Mouse (Mus musculus): Measurements from ENCODE around the gene C1qb. TPM values are rescaled to one million over a fixed set of nuclear protein-coding genes. Genes with fewer than 3 reads are reported as not detected.
A peak's percentile ranks its signal among the peaks of the same experiment; 100 is the strongest.

C1qb gene
- polyA plus RNA-seq, 1 experiment from 2014 or later: not detected

DNA sequence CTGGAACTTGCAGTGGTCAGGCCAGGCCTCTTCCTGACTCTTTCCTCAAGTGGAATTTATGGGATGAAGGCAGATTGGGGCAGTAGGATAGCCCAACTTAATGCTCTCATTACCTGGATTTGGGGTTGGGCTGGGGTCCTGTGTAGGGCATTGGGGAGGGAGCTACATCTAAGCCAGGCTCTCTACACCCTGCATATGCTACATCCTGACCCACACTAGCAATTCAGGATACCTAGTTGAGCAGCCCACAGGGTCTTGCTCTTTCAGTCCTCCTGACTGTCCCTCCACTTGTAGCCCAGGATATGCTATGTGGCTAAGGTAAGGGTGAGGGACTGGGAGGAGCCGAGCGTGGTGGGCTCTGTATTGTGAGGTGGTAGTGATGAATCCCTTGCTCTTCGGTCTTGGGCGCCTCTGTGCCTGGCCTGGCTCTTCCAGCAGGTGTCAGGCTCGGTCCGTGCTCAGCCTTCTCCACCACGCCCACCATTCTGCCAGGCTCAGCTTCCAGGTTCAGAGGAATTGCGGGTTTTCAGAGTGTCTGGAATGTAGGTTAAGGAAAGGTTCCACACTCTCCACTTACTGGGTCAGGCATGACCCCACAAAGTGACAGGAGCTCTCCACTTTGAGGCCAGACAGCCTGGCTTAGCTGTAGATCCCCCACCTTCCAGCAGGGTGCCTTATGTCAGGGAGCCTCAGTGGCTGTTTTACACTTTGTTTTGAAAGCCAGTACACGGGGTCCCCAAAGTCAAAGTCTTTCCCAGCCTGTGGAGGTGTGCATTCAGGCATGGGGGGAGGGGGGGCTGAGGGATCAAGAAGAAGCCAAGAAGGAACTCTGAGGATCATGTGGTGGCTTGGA, 7.9 kb upstream of the C1qb start:
- ChIA-PET CTCF (no interaction called here), POLR2A (interaction anchor here (0.6 kb wide), 1 partner anchor 222 kb away, joined by 9 read pairs; no protein-coding TSS in a partner anchor)
- H3K27me3 ChIP-seq: peaks cover 27% of the 10 kb centered on the region
- ATAC-seq: no peak
- DNase-seq (ENCODE audit: low read depth, low spot score): no peak
- no peak for TF ChIP-seq CTCF (IDR thresholded peaks at IDR 0.05)
- in situ Hi-C loops (cut with MboI; ENCODE audit: low pct_unique_long_range_greater_than_20kb): loop anchor here (10.0 kb wide), 1 partner anchor 411 kb away; no protein-coding TSS in a partner anchor

DNA sequence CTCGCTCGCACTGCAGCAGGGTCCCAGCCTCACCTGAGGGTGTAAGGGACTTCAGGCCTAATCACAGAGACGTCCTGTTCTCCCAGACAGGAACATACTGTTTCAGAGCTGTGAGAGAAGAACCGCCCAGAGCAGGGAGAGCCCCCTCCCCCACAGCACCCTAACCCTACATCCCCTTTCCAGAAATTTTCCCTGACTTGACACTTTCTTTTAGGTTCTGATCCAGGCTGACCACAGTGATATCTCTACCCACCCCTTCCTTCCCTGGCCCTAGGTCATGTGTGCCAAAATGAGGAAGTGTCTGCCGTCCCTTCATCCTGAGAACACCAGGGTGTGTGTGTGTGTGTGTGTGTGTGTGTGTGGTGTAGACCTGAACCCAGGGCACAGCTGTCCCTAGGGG, 6.8 kb upstream of the C1qb start, which contains the start of gene C1qc:
TSS of gene C1qc (minus strand) at position 255 of the 400 bp plus-strand sequence.
- ChIA-PET CTCF (no interaction called here), POLR2A (no interaction called here)
- DNase-seq (ENCODE audit: low read depth, low spot score) (no peak), ATAC-seq (no peak)
- H3K27me3 ChIP-seq: peaks cover 27% of the 10 kb centered on the region
- in situ Hi-C loops (cut with MboI; ENCODE audit: low pct_unique_long_range_greater_than_20kb): loop anchor here (10.0 kb wide), 1 partner anchor 412 kb away; no protein-coding TSS in a partner anchor
- no peak for TF ChIP-seq CTCF (IDR thresholded peaks at IDR 0.05)

DNA sequence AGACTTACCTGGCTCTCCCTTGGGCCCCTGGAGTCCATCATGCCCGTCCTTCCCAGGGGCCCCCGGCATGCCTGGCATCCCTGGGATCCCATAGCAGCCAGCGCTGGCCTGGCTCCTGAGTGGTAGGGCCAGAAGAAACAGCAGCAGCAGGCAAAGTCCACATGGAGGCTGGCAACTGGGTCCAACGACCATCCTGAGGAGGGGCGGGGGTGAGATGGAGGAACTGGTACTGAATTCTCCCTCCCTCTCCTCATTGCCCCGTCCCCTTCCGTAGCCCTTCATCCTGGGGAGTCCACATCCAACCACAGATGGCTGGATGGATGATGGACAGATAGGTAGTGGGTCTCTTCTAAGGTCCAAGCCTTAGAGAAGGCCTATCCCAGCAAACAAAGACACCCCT, 6.4 kb upstream of the C1qb start:
- TF ChIP-seq CTCF (IDR thresholded peaks at IDR 0.05): no peak
- in situ Hi-C loops (cut with MboI; ENCODE audit: low pct_unique_long_range_greater_than_20kb): loop anchor here (10.0 kb wide), 1 partner anchor 412 kb away; no protein-coding TSS in a partner anchor
- ChIA-PET POLR2A (no interaction called here), CTCF (no interaction called here)
- peaks cover 25% of the 10 kb centered on the region for H3K27me3 ChIP-seq
- DNase-seq (ENCODE audit: low read depth, low spot score) (no peak), ATAC-seq (no peak)

DNA sequence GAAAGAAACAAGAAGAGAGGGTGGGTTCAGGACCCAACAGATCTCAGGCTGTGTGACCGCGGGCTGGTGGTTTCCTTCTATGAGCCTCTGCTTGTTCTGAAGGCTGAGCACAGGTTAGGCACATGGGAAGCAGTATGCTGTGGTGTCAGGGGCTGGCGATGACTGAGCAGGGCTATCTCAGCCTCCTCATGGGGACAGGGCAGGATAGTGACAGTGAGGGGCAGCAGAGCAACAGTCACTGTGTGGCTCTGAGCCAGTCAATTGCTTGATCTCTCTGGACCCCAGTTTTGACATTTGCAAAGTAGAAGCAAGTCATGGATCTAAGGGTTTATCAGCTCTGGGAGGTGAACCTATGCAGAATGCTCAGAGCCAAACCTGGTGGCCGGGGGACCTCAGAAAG, 5.1 kb upstream of the C1qb start:
- ChIA-PET POLR2A (no interaction called here), CTCF (no interaction called here)
- DNase-seq (ENCODE audit: low read depth, low spot score): no peak
- in situ Hi-C loops (cut with MboI; ENCODE audit: low pct_unique_long_range_greater_than_20kb): loop anchor here (10.0 kb wide), 1 partner anchor 414 kb away; no protein-coding TSS in a partner anchor
- TF ChIP-seq CTCF (IDR thresholded peaks at IDR 0.05): no peak
- ATAC-seq: no peak
- peaks cover 20% of the 10 kb centered on the region for H3K27me3 ChIP-seq

DNA sequence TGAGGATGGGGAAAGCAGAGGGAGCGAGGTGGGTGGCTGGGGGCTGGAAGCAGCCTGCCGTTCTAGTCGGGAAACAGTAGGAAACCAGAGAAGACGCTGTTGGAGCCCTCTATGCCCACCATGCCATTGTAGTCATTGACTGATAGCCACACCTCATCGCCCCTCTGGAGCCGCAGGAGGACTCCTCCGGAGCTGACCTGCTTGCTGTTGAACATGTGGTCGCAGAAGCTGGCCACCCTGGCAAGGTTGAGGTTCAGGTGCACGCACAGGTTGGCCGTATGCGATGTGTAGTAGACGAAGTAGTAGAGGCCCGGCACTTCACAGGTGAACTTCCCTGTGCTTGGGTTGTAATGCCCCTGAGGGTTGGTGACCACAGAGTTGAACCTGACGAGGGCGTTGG, 4.0 kb upstream of the C1qb start:
- DNase-seq (ENCODE audit: low read depth, low spot score): no peak
- POLR2A ChIA-PET: no interaction called here
- no peak for ATAC-seq
- in situ Hi-C loops (cut with MboI; ENCODE audit: low pct_unique_long_range_greater_than_20kb): loop anchor here (10.0 kb wide), 1 partner anchor 415 kb away; no protein-coding TSS in a partner anchor
- TF ChIP-seq CTCF (IDR thresholded peaks at IDR 0.05): no peak
- CTCF ChIA-PET: no interaction called here
- peaks cover 26% of the 10 kb centered on the region for H3K27me3 ChIP-seq

DNA sequence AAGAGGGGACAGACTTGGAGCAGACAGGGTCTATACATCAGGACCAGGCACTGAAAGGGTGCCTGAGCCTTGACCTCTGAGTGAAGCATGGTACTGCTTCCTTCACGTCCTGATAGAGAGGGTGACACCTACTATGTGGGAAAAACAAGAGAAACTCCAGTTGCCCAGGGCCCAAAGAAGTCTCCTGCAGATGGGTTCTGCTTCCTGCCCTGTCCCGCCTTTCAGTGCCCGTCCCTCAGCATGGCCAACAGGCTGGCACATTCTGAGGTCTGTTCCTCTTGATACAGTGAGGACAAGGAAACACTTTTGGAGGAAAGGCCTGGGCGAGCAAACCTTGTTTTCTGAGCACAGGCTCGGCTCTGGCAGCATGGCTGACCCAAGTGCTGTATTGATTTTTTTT, 1.7 kb upstream of the C1qb start:
- POLR2A ChIA-PET: no interaction called here
- in situ Hi-C loops (cut with MboI; ENCODE audit: low pct_unique_long_range_greater_than_20kb): no loop called here
- DNase-seq (ENCODE audit: low read depth, low spot score) (no peak), ATAC-seq (no peak)
- CTCF ChIA-PET: no interaction called here
- peaks cover 34% of the 10 kb centered on the region for H3K27me3 ChIP-seq
- no peak for TF ChIP-seq CTCF (IDR thresholded peaks at IDR 0.05)

DNA sequence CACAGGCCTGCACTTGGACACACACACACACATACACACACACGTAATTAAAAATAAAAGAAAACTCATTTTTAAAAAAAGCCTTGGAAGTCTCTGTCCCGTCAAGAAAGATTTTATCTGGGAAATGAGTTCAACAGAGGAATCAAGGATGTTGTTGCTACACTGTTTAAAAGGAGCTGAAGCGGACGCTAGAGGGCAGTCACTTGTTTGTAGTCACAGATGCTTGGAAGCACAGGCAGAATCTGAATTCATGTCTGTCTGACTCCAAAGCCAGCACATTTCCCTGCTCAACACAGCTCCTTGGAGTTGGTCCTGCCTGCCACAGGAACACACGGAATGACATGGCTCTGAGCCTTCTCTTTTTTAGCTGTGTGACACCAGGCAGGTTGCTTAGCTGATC, 7.4 kb downstream of the C1qb start:
- TF ChIP-seq CTCF (IDR thresholded peaks at IDR 0.05): peak; percentile 50
- ATAC-seq (no peak), DNase-seq (ENCODE audit: low read depth, low spot score) (no peak)
- POLR2A ChIA-PET: interaction anchor here (0.7 kb wide), 1 partner anchor 167 kb away, joined by 3 read pairs; no protein-coding TSS in a partner anchor
- in situ Hi-C loops (cut with MboI; ENCODE audit: low pct_unique_long_range_greater_than_20kb): no loop called here
- CTCF ChIA-PET: interaction anchor here (1.8 kb wide), 1 partner anchor 226 kb away, joined by 5 read pairs; no protein-coding TSS in a partner anchor
- peaks cover 18% of the 10 kb centered on the region for H3K27me3 ChIP-seq

DNA sequence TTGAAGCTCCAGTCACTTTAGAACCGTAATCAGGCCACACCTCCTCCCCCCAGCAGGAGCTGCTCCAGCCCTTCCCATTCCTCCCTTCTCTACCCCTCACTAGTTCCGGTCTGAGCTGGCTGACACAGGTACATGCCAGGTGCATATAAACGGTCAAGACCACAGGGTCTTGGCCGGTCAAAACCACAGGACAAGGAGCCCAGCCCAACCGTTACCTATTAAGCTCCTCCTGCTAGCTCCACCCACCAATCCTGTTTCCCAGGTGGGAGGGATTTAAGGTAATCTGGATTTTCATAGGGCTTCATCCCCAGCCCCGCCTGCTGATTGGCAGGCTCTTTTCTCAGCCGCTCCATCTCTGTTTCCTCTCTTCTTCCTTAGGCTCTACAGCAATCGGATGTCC, 7.8 kb downstream of the C1qb start:
- ChIA-PET CTCF (interaction anchor here (1.8 kb wide), 1 partner anchor 226 kb away, joined by 5 read pairs; no protein-coding TSS in a partner anchor), POLR2A (no interaction called here)
- ATAC-seq (no peak), DNase-seq (ENCODE audit: low read depth, low spot score) (no peak)
- in situ Hi-C loops (cut with MboI; ENCODE audit: low pct_unique_long_range_greater_than_20kb): no loop called here
- TF ChIP-seq CTCF (IDR thresholded peaks at IDR 0.05): no peak
- H3K27me3 ChIP-seq: peaks cover 17% of the 10 kb centered on the region

DNA sequence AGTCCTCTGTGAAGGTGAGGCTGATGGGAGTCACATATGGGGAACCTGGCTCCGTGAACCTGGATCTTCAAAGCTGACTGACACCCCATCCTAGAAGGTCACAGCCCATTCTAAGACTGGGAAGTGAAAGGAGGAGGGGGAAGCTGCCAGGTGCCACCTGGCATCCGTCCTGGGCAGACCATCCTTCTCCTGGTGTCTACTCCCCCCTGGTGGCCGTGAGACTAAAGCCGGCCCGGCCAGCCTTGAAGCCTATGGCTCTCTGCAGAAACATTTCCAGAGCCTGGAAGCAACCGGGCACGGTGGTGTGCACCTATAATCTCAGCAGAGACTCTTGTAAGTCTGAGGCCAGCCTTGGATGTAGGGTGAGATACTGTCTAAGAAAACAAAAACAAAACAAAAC, 9.0 kb downstream of the C1qb start:
- CTCF ChIA-PET: no interaction called here
- POLR2A ChIA-PET: no interaction called here
- ATAC-seq: no peak
- peaks cover 12% of the 10 kb centered on the region for H3K27me3 ChIP-seq
- in situ Hi-C loops (cut with MboI; ENCODE audit: low pct_unique_long_range_greater_than_20kb): no loop called here
- DNase-seq (ENCODE audit: low read depth, low spot score): no peak
- peak; percentile 66 for TF ChIP-seq CTCF (IDR thresholded peaks at IDR 0.05)

DNA sequence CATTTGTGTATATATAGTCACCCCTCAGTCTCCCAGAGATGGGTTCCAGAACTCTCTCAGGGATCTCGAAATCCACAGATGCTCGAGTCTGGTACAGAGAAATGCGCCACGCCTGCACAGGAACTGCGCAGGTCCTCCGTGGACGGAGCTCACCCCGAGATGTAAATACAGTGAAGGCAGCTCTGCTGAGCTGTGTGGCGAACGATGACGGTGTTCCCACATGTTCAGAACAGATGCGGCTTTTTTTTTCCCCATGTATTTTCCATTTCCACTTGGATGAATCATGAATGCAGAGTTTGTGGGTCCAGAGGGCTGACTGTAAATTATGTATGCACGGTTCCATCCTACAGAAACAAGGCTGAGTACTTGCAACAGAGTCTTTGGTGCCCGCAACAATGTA, 11.0 kb downstream of the C1qb start:
- ATAC-seq (no peak), DNase-seq (ENCODE audit: low read depth, low spot score) (no peak)
- POLR2A ChIA-PET: no interaction called here
- CTCF ChIA-PET: no interaction called here
- in situ Hi-C loops (cut with MboI; ENCODE audit: low pct_unique_long_range_greater_than_20kb): no loop called here
- peaks cover 3% of the 10 kb centered on the region for H3K27me3 ChIP-seq
- no peak for TF ChIP-seq CTCF (IDR thresholded peaks at IDR 0.05)

DNA sequence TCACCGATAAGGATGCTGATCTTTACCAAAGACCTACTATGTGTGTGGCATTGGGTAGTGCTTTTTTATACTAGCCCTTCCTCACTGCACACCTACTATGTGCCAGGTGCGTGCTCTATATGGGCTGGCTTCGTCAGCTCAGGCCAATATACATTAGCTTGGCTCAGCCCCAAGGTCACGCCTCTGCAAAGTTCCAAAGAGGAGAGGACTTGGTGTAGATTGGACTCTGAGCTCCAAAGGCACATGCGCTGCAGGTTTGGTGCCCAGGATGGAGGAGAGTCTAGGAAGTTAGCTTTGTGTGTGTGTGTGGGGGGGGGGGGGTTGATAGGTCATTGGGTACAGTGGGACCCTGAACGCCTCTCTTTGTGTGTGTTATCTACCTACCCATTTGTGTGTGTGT, 17.6 kb downstream of the C1qb start:
- ChIA-PET POLR2A (no interaction called here), CTCF (no interaction called here)
- ATAC-seq (no peak), DNase-seq (ENCODE audit: low read depth, low spot score) (no peak)
- H3K27me3 ChIP-seq: peaks cover 14% of the 10 kb centered on the region
- in situ Hi-C loops (cut with MboI; ENCODE audit: low pct_unique_long_range_greater_than_20kb): no loop called here
- TF ChIP-seq CTCF (IDR thresholded peaks at IDR 0.05): no peak

Measured in Patski (cell line).